Mouse (Mus musculus): Measurements from ENCODE around the gene Amfr. TPM values are rescaled to one million over a fixed set of nuclear protein-coding genes. Genes with fewer than 3 reads are reported as not detected.

Gene Amfr
- polyA plus RNA-seq, 1 experiment = 22.9 TPM

GRCm38 (mm10) chr8:93968293-93968692 lies 44.3 kb downstream of the Amfr start:
- TF ChIP-seq GATA1 (IDR thresholded peaks at IDR 0.05; ENCODE audit: low read length) = no peak

- TF ChIP-seq GATA1 (IDR thresholded peaks at IDR 0.05; ENCODE audit: low read length) = no peak
Measured at GRCm38 (mm10) chr8:93960909-93961308, 51.7 kb downstream of the Amfr start.

- TF ChIP-seq GATA1 (IDR thresholded peaks at IDR 0.05; ENCODE audit: low read length) = no peak
Measured at GRCm38 (mm10) chr8:93958402-93958801, 54.2 kb downstream of the Amfr start.

GRCm38 (mm10) chr8:93952511-93952910 lies 60.1 kb downstream of the Amfr start:
- no peak for TF ChIP-seq GATA1 (IDR thresholded peaks at IDR 0.05; ENCODE audit: low read length)

- TF ChIP-seq GATA1 (IDR thresholded peaks at IDR 0.05; ENCODE audit: low read length) = no peak
Measured at GRCm38 (mm10) chr8:93950133-93950532, 62.5 kb downstream of the Amfr start.

- no peak for TF ChIP-seq GATA1 (IDR thresholded peaks at IDR 0.05; ENCODE audit: low read length)
Measured at GRCm38 (mm10) chr8:93946397-93946796, 66.2 kb downstream of the Amfr start.

GRCm38 (mm10) chr8:93945781-93946180 lies 66.9 kb downstream of the Amfr start:
- TF ChIP-seq GATA1 (IDR thresholded peaks at IDR 0.05; ENCODE audit: low read length) = no peak

GRCm38 (mm10) chr8:93941636-93942054 lies 71.0 kb downstream of the Amfr start:
- no peak for TF ChIP-seq GATA1 (IDR thresholded peaks at IDR 0.05; ENCODE audit: low read length)

- no peak for TF ChIP-seq GATA1 (IDR thresholded peaks at IDR 0.05; ENCODE audit: low read length)
Measured at GRCm38 (mm10) chr8:93940542-93941423, 71.9 kb downstream of the Amfr start.

GRCm38 (mm10) chr8:93938193-93938592 lies 74.4 kb downstream of the Amfr start:
- TF ChIP-seq GATA1 (IDR thresholded peaks at IDR 0.05; ENCODE audit: low read length) = no peak

GRCm38 (mm10) chr8:93933288-93933687 lies 79.4 kb downstream of the Amfr start:
- TF ChIP-seq GATA1 (IDR thresholded peaks at IDR 0.05; ENCODE audit: low read length) = no peak

GRCm38 (mm10) chr8:93932873-93933272 lies 79.8 kb downstream of the Amfr start:
- TF ChIP-seq GATA1 (IDR thresholded peaks at IDR 0.05; ENCODE audit: low read length) = no peak

GRCm38 (mm10) chr8:93931336-93931735 lies 81.3 kb downstream of the Amfr start:
- TF ChIP-seq GATA1 (IDR thresholded peaks at IDR 0.05; ENCODE audit: low read length) = no peak

- no peak for TF ChIP-seq GATA1 (IDR thresholded peaks at IDR 0.05; ENCODE audit: low read length)
Measured at GRCm38 (mm10) chr8:93929233-93929632, 83.4 kb downstream of the Amfr start.

- no peak for TF ChIP-seq GATA1 (IDR thresholded peaks at IDR 0.05; ENCODE audit: low read length)
Measured at GRCm38 (mm10) chr8:93925513-93925912, 87.1 kb downstream of the Amfr start.

- no peak for TF ChIP-seq GATA1 (IDR thresholded peaks at IDR 0.05; ENCODE audit: low read length)
Measured at GRCm38 (mm10) chr8:93923897-93924334, 88.7 kb downstream of the Amfr start.

Other genes starting within 250 kb of the Amfr start
- not detected in 2 replicates for gene Gnao1, start 202.9 kb downstream of the Amfr start, polyA plus RNA-seq (2012)
- 412 and 554 TPM in 2 replicates for gene Nudt21, start 24.2 kb upstream of the Amfr start, polyA plus RNA-seq (2012)
- 8.3 and 8.8 TPM in 2 replicates for gene Ogfod1, start 24.4 kb upstream of the Amfr start, polyA plus RNA-seq (2012)
- 1.6 and 2.0 TPM in 2 replicates for gene Bbs2, start 86.1 kb upstream of the Amfr start, polyA plus RNA-seq (2012)
- gene Mt4, start 124.4 kb upstream of the Amfr start, polyA plus RNA-seq (2012) = not detected in 2 replicates
- gene Mt3, start 139.8 kb upstream of the Amfr start, polyA plus RNA-seq (2012) = 0.68 and 0.93 TPM in 2 replicates
- gene Mt2, start 159.8 kb upstream of the Amfr start, polyA plus RNA-seq (2012) = 6,255 and 9,858 TPM in 2 replicates
- 1,577 and 3,394 TPM in 2 replicates for gene Mt1, start 166.2 kb upstream of the Amfr start, polyA plus RNA-seq (2012)
- gene Nup93, start 201.7 kb upstream of the Amfr start, polyA plus RNA-seq (2012) = 6.5 and 10.0 TPM in 2 replicates

Data from G1E-ER4 (cell line).